In genomic region chr10:70021667-70022066, GRCm38 (mm10) we compare ENCODE assay signal across 8 mouse cellular contexts.
DNase-seq lines count a peak whose midpoint lies in the region; ATAC-seq and TF ChIP-seq lines count a peak whose summit lies in the region.

No protein-coding gene starts in this region.

- H3K4me1 ChIP-seq in forebrain, postnatal 0 days (ENCODE audit: insufficient read depth): no peaks in the 10 kb centered on the region
- H3K4me1 ChIP-seq in forebrain, embryonic 12.5 days: no peaks in the 10 kb centered on the region
- H3K4me1 ChIP-seq in CH12.LX (ENCODE audit: control insufficient read depth in 1 of 2, insufficient read depth in 2 of 2): no peaks in the 10 kb centered on the region

- H3K27me3 ChIP-seq in forebrain, postnatal 0 days (ENCODE audit: insufficient read depth, low read length): no peaks in the 10 kb centered on the region
- no peaks in the 10 kb centered on the region for H3K27me3 ChIP-seq in forebrain, embryonic 12.5 days
- no peaks in the 10 kb centered on the region for H3K27me3 ChIP-seq in CH12.LX (replicated peaks)

- H3K9ac ChIP-seq in forebrain, postnatal 0 days: no peak overlapping the region
- no peak overlapping the region for H3K9ac ChIP-seq in forebrain, embryonic 12.5 days
- H3K9ac ChIP-seq in CH12.LX (ENCODE audit: insufficient read depth, low read depth): no peak overlapping the region

- no peaks in the 10 kb centered on the region for H3K9me3 ChIP-seq in forebrain, postnatal 0 days (ENCODE audit: low read length)
- H3K9me3 ChIP-seq in forebrain, embryonic 12.5 days: no peaks in the 10 kb centered on the region
- H3K9me3 ChIP-seq in CH12.LX (replicated peaks; ENCODE audit: low read length): peaks cover 4% of the 10 kb centered on the region

- TF ChIP-seq EP300 in CH12.LX (IDR thresholded peaks at IDR 0.05; ENCODE audit: low read length): no peak

- no peak overlapping the region for H3K4me2 ChIP-seq in forebrain, postnatal 0 days (ENCODE audit: low read depth)
- no peak overlapping the region for H3K4me2 ChIP-seq in forebrain, embryonic 12.5 days
- H3K4me2 ChIP-seq in CH12.LX (ENCODE audit: insufficient read depth, low read depth, poor library complexity, severe bottlenecking): no peak overlapping the region

- TF ChIP-seq RAD21 in CH12.LX (IDR thresholded peaks at IDR 0.05; ENCODE audit: low read depth, low read length): peak; percentile 90

- no peak for DNase-seq in forebrain, postnatal 0 days
- DNase-seq in CH12.LX (ENCODE audit: extremely low read depth): peak; percentile 74
- DNase-seq in c-Kit-negative CD71-positive TER-119-positive erythroid progenitor cells, embryonic 14.5 days (ENCODE audit: low read depth, low spot score): peak; percentile 1
- peak; percentile 78 for DNase-seq in heart, postnatal 4 days
- DNase-seq in left cerebral cortex, postnatal 4 days: peak; percentile 33
- peak; percentile 46 for DNase-seq in right cerebral cortex, postnatal 25 days
- DNase-seq in urinary bladder, postnatal 4 days (ENCODE audit: low spot score in 2 of 2): peak; percentile 34 to 67

- TF ChIP-seq CTCF in forebrain, postnatal 0 days (IDR thresholded peaks at IDR 0.05; ENCODE audit: low read depth): peak; percentile 55
- TF ChIP-seq CTCF in CH12.LX (conservative IDR thresholded peaks at IDR 0.05 in 1 of 2, IDR thresholded peaks at IDR 0.05 in 1 of 2; ENCODE audit: low read depth in 2 of 2, low read length in 2 of 2): peak; percentile 55 to 92

- whole genome bisulfite sequencing in forebrain, postnatal 0 days: 85% methylated on average over 10 of the region's 10 CpGs
- 88% methylated on average over 10 of the region's 10 CpGs for WGBS in forebrain, embryonic 12.5 days

- in situ Hi-C loops in CH12.LX (cut with MboI; ENCODE audit: low pct_ligation_motif_present, low pct_unique_long_range_greater_than_20kb, low sequenced_read_pairs): no loop called here

- H3K27ac ChIP-seq in forebrain, postnatal 0 days (ENCODE audit: low read depth, low read length): no peak overlapping the region
- H3K27ac ChIP-seq in forebrain, embryonic 12.5 days: no peak overlapping the region
- no peak overlapping the region for H3K27ac ChIP-seq in CH12.LX (ENCODE audit: insufficient read depth, low read depth)

- no peaks in the 10 kb centered on the region for H3K79me2 ChIP-seq in CH12.LX (replicated peaks; ENCODE audit: control insufficient read depth, extremely low read depth, insufficient read depth, poor library complexity, severe bottlenecking)

- ATAC-seq in forebrain, postnatal 0 days: no peak
- no peak for ATAC-seq in forebrain, embryonic 12.5 days (ENCODE audit: low FRiP score)

- no peak overlapping the region for H3K4me3 ChIP-seq in forebrain, postnatal 0 days (ENCODE audit: low read depth, low read length)
- no peak overlapping the region for H3K4me3 ChIP-seq in forebrain, embryonic 12.5 days (replicated peaks)
- no peak overlapping the region for H3K4me3 ChIP-seq in CH12.LX (replicated peaks in 1 of 3; ENCODE audit: low read depth in 2 of 3, low read length in 2 of 3, poor library complexity in 1 of 3)

- peaks cover 23% of the 10 kb centered on the region for H3K36me3 ChIP-seq in forebrain, postnatal 0 days (ENCODE audit: insufficient read depth)
- H3K36me3 ChIP-seq in forebrain, embryonic 12.5 days (replicated peaks): peaks cover 14% of the 10 kb centered on the region
- H3K36me3 ChIP-seq in CH12.LX (replicated peaks in 1 of 2; ENCODE audit: control insufficient read depth in 1 of 2, insufficient read depth in 1 of 2, low read length in 1 of 2): peaks cover 0 to 14% of the 10 kb centered on the region in 2 experiments

- no peak for TF ChIP-seq POLR2A in CH12.LX (IDR thresholded peaks at IDR 0.05; ENCODE audit: low read depth, low read length)

- intact Hi-C loops in left cerebral cortex, postnatal 4 days (cut with DNase I): loop anchor here (10.0 kb wide), 1 partner anchor 73 kb away; the partner anchor contains the start of gene Ccdc6

- dilution Hi-C loops in CH12.LX (cut with MboI; ENCODE audit: extremely low pct_ligation_motif_present, extremely low pct_unique_long_range_greater_than_20kb, low sequenced_read_pairs): no loop called here

TF ChIP-seq in CH12.LX, 34 proteins besides CTCF, POLR2A, EP300 and RAD21:
- no peak for TF ChIP-seq KAT2A (IDR thresholded peaks at IDR 0.05; ENCODE audit: insufficient replicate concordance, low read length)
- no peak for TF ChIP-seq USF1 (IDR thresholded peaks at IDR 0.05; ENCODE audit: low read depth, low read length)
- TF ChIP-seq ETS1 (conservative IDR thresholded peaks at IDR 0.05; ENCODE audit: low read depth, low read length): no peak
- no peak for TF ChIP-seq NRF1 (IDR thresholded peaks at IDR 0.05; ENCODE audit: low read depth, low read length)
- no peak for TF ChIP-seq POLR2AphosphoS2 (IDR thresholded peaks at IDR 0.05; ENCODE audit: low read depth, low read length)
- no peak for TF ChIP-seq CHD1 (IDR thresholded peaks at IDR 0.05; ENCODE audit: low read depth, low read length)
- no peak for TF ChIP-seq E2F4 (IDR thresholded peaks at IDR 0.05; ENCODE audit: insufficient replicate concordance, low read depth, low read length)
- TF ChIP-seq SMC3 (IDR thresholded peaks at IDR 0.05; ENCODE audit: low read depth, low read length): peak; percentile 91
- no peak for TF ChIP-seq TCF12 (IDR thresholded peaks at IDR 0.05; ENCODE audit: low read depth, low read length)
- no peak for TF ChIP-seq ZMIZ1 (IDR thresholded peaks at IDR 0.05; ENCODE audit: low read depth, low read length)
- TF ChIP-seq HCFC1 (IDR thresholded peaks at IDR 0.05; ENCODE audit: low read depth, low read length): no peak
- no peak for TF ChIP-seq UBTF (IDR thresholded peaks at IDR 0.05; ENCODE audit: low read depth, low read length)
- no peak for TF ChIP-seq MAFK (IDR thresholded peaks at IDR 0.05; ENCODE audit: insufficient replicate concordance, low read length)
- no peak for TF ChIP-seq ELF1 (IDR thresholded peaks at IDR 0.05; ENCODE audit: low read depth, low read length)
- no peak for TF ChIP-seq BHLHE40 (IDR thresholded peaks at IDR 0.05; ENCODE audit: low read depth, low read length)
- no peak for TF ChIP-seq MXI1 (IDR thresholded peaks at IDR 0.05; ENCODE audit: low read depth, low read length)
- no peak for TF ChIP-seq ZKSCAN1 (IDR thresholded peaks at IDR 0.05; ENCODE audit: borderline replicate concordance, low read depth, low read length)
- no peak for TF ChIP-seq MAX (IDR thresholded peaks at IDR 0.05; ENCODE audit: low read length)
- TF ChIP-seq USF2 (conservative IDR thresholded peaks at IDR 0.05; ENCODE audit: low read depth, low read length): no peak
- TF ChIP-seq PAX5 (IDR thresholded peaks at IDR 0.05; ENCODE audit: low read length): no peak
- no peak for TF ChIP-seq CHD2 (IDR thresholded peaks at IDR 0.05; ENCODE audit: low read length)
- peak; percentile 55 for TF ChIP-seq ZC3H11A (IDR thresholded peaks at IDR 0.05; ENCODE audit: low read depth, low read length)
- TF ChIP-seq RCOR1 (conservative IDR thresholded peaks at IDR 0.05; ENCODE audit: low read depth, low read length): no peak
- TF ChIP-seq NELFE (IDR thresholded peaks at IDR 0.05; ENCODE audit: low read depth, low read length): no peak
- TF ChIP-seq SIN3A (IDR thresholded peaks at IDR 0.05; ENCODE audit: low read length): no peak
- TF ChIP-seq MYC (IDR thresholded peaks at IDR 0.05; ENCODE audit: low read depth, low read length): 0 out of 2 replicates have a peak, but pooled peaks have one; percentile 20
- no peak for TF ChIP-seq MAZ (IDR thresholded peaks at IDR 0.05; ENCODE audit: low read depth, low read length)
- no peak for TF ChIP-seq GABPA (IDR thresholded peaks at IDR 0.05; ENCODE audit: insufficient replicate concordance, low read depth, low read length)
- no peak for TF ChIP-seq JUN (IDR thresholded peaks at IDR 0.05; ENCODE audit: insufficient read depth, low read depth, low read length)
- no peak for TF ChIP-seq JUND (conservative IDR thresholded peaks at IDR 0.05; ENCODE audit: low read depth, low read length)
- TF ChIP-seq TBP (conservative IDR thresholded peaks at IDR 0.05; ENCODE audit: low read depth, low read length): no peak
- no peak for TF ChIP-seq IRF4 (IDR thresholded peaks at IDR 0.05; ENCODE audit: low read depth, low read length)
- no peak for TF ChIP-seq MEF2A (IDR thresholded peaks at IDR 0.05; ENCODE audit: borderline replicate concordance, low read depth, low read length)
- peak; percentile 37; the same call in 1 of the 2 replicates for TF ChIP-seq ZNF384 (IDR thresholded peaks at IDR 0.05; ENCODE audit: low read depth, low read length)
